Mouse (Mus musculus) forebrain, embryonic 10.5 days (tissue): ENCODE results near the gene Trim58. TPM values are rescaled to one million over a fixed set of nuclear protein-coding genes. Genes with fewer than 3 reads are reported as not detected.

Experiments
- DNase-seq: peaks from one replicate; pipeline ENCODE4 v3.0.0-alpha.2; 2017; ENCODE audit warnings: low spot score; ENCODE audit errors: extremely low spot score
- H3K27ac ChIP-seq: fragments of 300-500 bp; sonication (generic); 2 replicates; pipeline ENCODE4 v1.5.1; 2016; ENCODE audit warnings: mild to moderate bottlenecking
- H3K27me3 ChIP-seq: fragments of 300-500 bp; sonication (generic); 2 replicates; pipeline ENCODE4 v1.6.1; 2016; ENCODE audit warnings: mild to moderate bottlenecking; ENCODE audit not compliant: poor library complexity, severe bottlenecking
- H3K36me3 ChIP-seq: fragments of 300-500 bp; sonication (generic); replicated peaks from 2 replicates; pipeline ENCODE4 v1.6.1; 2016; ENCODE audit warnings: mild to moderate bottlenecking, moderate library complexity
- H3K4me1 ChIP-seq: fragments of 300-500 bp; sonication (generic); 2 replicates; pipeline ENCODE4 v1.6.1; 2016
- H3K4me3 ChIP-seq: fragments of 300-500 bp; sonication (generic); 2 replicates; pipeline ENCODE4 v1.5.1; 2016; ENCODE audit warnings: mild to moderate bottlenecking, moderate library complexity
- H3K9me3 ChIP-seq: fragments of 300-500 bp; sonication (generic); 2 replicates; pipeline ENCODE4 v1.6.1; 2016; ENCODE audit warnings: mild to moderate bottlenecking, moderate library complexity
- WGBS: fragments of 180-500 bp; shearing (Covaris S2); methylation state at CpG from one replicate; pipeline ENCODE4 v1.1.7; 2016; 5-methylcytosine and 5-hydroxymethylcytosine counted together
- polyA plus RNA-seq: library from polyadenylated mRNA; unstranded; fragments of >200 nt; fragmentation: Nextera tagmentation; extraction: Ambion mirVana; gene quantifications from 2 replicates; pipeline ENCODE4 v1.2.1, GENCODE M21; 2016

Gene Trim58
- polyA plus RNA-seq, 1 experiment from 2014 or later: 0.35 TPM

DNA sequence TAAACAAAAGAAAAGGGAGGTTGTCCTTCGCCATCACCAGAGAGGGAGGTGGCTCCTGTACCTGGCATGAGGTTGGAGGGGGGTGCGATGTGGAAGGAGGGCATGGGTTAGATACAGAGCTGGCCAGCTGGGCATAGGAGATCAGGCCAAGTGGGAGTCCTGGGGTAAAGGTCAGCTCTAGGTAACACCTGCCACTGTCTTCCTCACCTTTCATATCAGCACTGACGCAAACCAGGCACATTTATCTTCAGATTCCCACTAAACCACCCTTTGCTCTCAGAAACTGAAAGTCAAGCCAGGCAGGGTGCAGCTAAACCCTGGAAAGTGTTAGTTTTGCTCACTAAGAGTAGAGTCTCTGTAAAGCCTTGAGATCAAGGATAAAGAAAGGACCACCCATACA, 21.9 kb upstream of the Trim58 start:
- no peak overlapping the region for H3K4me3 ChIP-seq

GRCm38 (mm10) chr11:58618793-58619192, 21.5 kb upstream of the Trim58 start:
- Histone ChIP-seq H3K27ac (no peak overlapping the region), H3K27me3 (no peaks in the 10 kb centered on the region), H3K4me3 (no peak overlapping the region), H3K4me1 (0 out of 2 replicates have a peak, but pooled peaks cover 6% of the 10 kb centered on the region), H3K36me3 (no peaks in the 10 kb centered on the region), H3K9me3 (no peaks in the 10 kb centered on the region)
- DNase-seq: no peak
- 83% methylated on average over 6 of the region's 6 CpGs for WGBS

More for the DNA sequence above, 21.9 kb upstream of the Trim58 start:
- no peaks in the 10 kb centered on the region for H3K36me3 ChIP-seq
- H3K4me1 ChIP-seq: 0 out of 2 replicates have a peak, but pooled peaks cover 6% of the 10 kb centered on the region
- no peak overlapping the region for H3K27ac ChIP-seq
- DNase-seq: no peak
- no peaks in the 10 kb centered on the region for H3K9me3 ChIP-seq
- WGBS: 82% methylated on average over 3 of the region's 3 CpGs
- no peaks in the 10 kb centered on the region for H3K27me3 ChIP-seq

GRCm38 (mm10) chr11:58626146-58626545, 14.1 kb upstream of the Trim58 start:
- H3K9me3 ChIP-seq: no peaks in the 10 kb centered on the region
- H3K4me1 ChIP-seq: 0 out of 2 replicates have a peak, but pooled peaks cover 2% of the 10 kb centered on the region
- no peaks in the 10 kb centered on the region for H3K27me3 ChIP-seq
- H3K4me3 ChIP-seq: no peak overlapping the region
- H3K36me3 ChIP-seq: no peaks in the 10 kb centered on the region
- no peak for DNase-seq
- no peak overlapping the region for H3K27ac ChIP-seq
- WGBS: 67% methylated on average over 4 of the region's 4 CpGs

- no peak for DNase-seq
- Histone ChIP-seq H3K9me3 (no peaks in the 10 kb centered on the region), H3K27ac (no peak within 1 kb of the TSS), H3K4me3 (no peak within 1 kb of the TSS), H3K4me1 (no peaks in the 10 kb centered on the region), H3K27me3 (no peaks in the 10 kb centered on the region), H3K36me3 (no peaks in the 10 kb centered on the region)
- 76% methylated on average over 5 of the region's 5 CpGs for WGBS
Observed at GRCm38 (mm10) chr11:58630401-58630800, 9.9 kb upstream of the Trim58 start, which contains the start of gene Olfr323. Olfr323 (minus strand) TSS chr11:58630501.

DNA sequence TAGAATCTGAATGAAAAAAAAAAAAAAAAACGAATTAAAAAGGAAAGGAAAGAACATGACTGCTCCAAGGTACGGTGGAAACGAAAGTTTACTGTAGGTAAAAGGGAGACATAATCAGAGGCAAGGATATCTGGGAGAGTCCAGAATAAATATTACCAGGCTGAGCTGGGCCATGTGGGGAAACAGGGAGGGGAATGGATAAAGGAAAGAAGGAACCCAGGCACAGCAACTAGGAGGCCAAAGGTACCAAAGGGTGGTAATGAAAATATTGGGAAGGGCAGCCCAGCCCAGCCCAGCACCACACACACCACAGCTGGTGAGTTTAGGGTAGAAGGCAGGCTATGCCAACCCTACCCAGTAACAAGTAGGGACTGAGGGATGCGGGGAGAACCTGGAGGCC, 5.4 kb upstream of the Trim58 start:
- 74% methylated on average over 4 of the region's 4 CpGs for WGBS

GRCm38 (mm10) chr11:58636376-58636977, 3.8 kb upstream of the Trim58 start:
- WGBS: 25% methylated on average over 3 of the region's 4 CpGs
- no peaks in the 10 kb centered on the region for H3K9me3 ChIP-seq
- H3K4me3 ChIP-seq: no peak overlapping the region
- peaks cover 33% of the 10 kb centered on the region for H3K27me3 ChIP-seq
- peak; percentile 48 for DNase-seq
- no peak overlapping the region for H3K27ac ChIP-seq
- H3K36me3 ChIP-seq: no peaks in the 10 kb centered on the region
- H3K4me1 ChIP-seq: peaks cover 14% of the 10 kb centered on the region

More for the DNA sequence above, 5.4 kb upstream of the Trim58 start:
- no peaks in the 10 kb centered on the region for H3K36me3 ChIP-seq
- peaks cover 3% of the 10 kb centered on the region; the same call in 1 of the 2 replicates for H3K4me1 ChIP-seq
- no peak overlapping the region for H3K27ac ChIP-seq
- no peak for DNase-seq
- H3K9me3 ChIP-seq: no peaks in the 10 kb centered on the region
- H3K4me3 ChIP-seq: no peak overlapping the region
- H3K27me3 ChIP-seq: peaks cover 17% of the 10 kb centered on the region

DNA sequence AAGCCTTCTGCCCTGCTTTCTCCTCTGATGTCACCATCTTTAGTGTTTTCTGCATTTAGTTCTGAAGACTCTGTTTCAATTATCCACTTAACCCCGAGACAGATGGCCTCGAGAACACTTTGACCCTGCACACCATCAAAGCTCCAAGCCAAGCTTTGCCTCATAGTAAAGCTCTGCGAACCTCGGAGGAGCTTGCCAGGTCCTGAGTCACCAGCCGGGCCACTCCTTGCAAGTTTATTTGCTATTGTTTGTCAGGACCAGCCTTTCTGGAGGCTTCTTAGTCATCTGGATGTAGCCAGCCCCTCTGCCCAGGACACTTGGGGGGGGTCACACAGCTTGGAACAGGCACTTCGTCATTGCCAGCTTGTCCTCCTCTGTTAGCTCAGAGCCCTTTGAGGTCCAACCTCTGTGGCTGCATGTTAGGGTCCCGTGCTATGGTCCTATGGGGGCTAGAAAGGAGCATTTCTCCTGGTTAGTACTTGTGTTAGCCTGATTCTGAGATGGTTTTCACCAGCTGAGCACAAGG, 2.0 kb upstream of the Trim58 start:
- H3K4me1 ChIP-seq: peaks cover 14% of the 10 kb centered on the region
- DNase-seq: no peak
- no peak overlapping the region for H3K4me3 ChIP-seq
- H3K36me3 ChIP-seq: no peaks in the 10 kb centered on the region
- no peak overlapping the region for H3K27ac ChIP-seq
- WGBS: 61% methylated on average over 7 of the region's 7 CpGs
- peaks cover 41% of the 10 kb centered on the region for H3K27me3 ChIP-seq
- H3K9me3 ChIP-seq: no peaks in the 10 kb centered on the region

DNA sequence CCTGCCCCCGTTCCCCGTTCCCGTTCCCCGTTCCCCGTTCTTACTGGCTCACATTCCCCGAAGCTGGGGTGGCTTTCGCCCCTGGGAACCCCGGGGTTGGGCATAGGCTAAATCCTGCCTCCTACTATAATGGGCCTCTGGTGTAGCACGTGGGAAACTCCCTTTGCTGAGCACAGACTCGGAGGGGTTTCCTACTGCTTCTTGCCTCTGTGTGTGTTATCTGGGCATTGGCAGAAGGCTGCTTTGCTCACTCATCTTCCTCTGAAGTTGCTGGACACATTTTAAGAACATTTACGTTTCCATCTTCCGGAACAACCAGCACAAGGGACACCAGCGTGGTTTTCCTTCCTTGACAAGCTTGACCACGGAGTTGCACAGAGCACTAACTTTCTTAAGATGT, 792 bp downstream of the Trim58 start:
- Histone ChIP-seq H3K27me3 (peaks cover 41% of the 10 kb centered on the region), H3K27ac (peak overlapping the region; percentile 79), H3K36me3 (no peaks in the 10 kb centered on the region), H3K9me3 (no peaks in the 10 kb centered on the region), H3K4me3 (peak overlapping the region; percentile 59), H3K4me1 (peaks cover 14% of the 10 kb centered on the region)
- 28% methylated on average over 14 of the region's 14 CpGs for WGBS
- no peak for DNase-seq

DNA sequence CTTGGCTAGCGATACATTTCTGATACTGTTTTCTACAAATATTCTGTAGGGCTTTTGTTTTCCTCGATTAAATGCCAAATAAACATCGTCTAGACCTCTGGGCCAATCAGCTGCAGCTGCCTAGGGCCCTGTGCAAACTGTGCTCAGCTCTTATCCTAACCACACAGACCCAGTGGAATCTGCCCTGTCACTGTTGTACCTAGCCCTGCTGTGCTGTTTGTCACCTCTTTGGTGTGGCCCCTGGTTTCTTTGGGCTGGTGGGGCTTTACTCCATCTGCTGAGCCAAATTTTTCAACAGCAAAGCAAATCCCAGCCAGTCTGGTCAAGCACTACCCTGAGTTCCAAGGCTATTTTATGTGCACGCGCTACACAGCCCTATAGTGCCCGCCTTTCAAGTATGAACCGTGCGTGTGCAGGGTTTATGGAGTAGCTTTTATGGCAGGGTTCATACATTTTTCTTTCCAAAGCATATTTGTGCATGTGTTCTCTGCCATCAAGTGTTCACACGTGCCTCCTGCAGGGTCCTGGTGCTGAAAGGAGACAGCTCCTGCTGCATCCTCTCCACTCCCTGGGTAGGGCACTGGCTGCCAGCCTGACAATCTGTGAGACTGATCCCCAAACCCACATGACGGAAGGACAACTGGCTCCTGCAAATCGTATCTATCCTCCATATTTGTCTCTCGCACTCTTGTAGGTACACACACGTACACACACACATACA, 1.5 kb downstream of the Trim58 start:
- Histone ChIP-seq H3K27me3 (peaks cover 41% of the 10 kb centered on the region), H3K4me3 (no peak overlapping the region), H3K9me3 (no peaks in the 10 kb centered on the region), H3K36me3 (no peaks in the 10 kb centered on the region), H3K4me1 (peaks cover 14% of the 10 kb centered on the region), H3K27ac (no peak overlapping the region)
- WGBS: 87% methylated on average over 13 of the region's 13 CpGs
- DNase-seq: no peak

DNA sequence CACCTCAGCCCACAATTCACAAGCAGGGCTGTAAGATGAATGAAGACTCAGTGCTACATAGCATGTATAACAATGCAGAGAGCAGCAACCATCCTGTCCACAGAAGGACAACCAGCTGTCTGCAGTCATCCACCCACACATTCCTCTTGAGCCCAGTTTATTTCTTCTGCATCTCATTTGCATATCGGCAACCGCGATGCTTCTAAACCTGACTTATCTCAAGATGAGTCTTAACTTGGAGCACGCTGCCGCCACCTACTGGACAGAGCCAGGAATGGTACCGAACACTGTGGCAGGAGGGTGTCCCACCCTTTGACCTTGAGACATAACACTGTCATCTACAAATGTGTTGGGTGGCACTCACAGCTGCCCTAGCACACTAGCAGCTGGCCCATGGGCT, 3.1 kb downstream of the Trim58 start:
- Histone ChIP-seq H3K9me3 (no peaks in the 10 kb centered on the region), H3K4me3 (no peak overlapping the region), H3K4me1 (peaks cover 12% of the 10 kb centered on the region), H3K27me3 (peaks cover 37% of the 10 kb centered on the region), H3K36me3 (no peaks in the 10 kb centered on the region), H3K27ac (no peak overlapping the region)
- 44% methylated on average over 6 of the region's 6 CpGs for WGBS
- peak; percentile 39 for DNase-seq

GRCm38 (mm10) chr11:58655151-58655550, 14.9 kb downstream of the Trim58 start:
- Histone ChIP-seq H3K36me3 (no peaks in the 10 kb centered on the region), H3K27me3 (no peaks in the 10 kb centered on the region), H3K4me3 (no peak overlapping the region), H3K9me3 (no peaks in the 10 kb centered on the region), H3K4me1 (peaks cover 6% of the 10 kb centered on the region; the same call in 1 of the 2 replicates), H3K27ac (no peak overlapping the region)
- DNase-seq: no peak
- WGBS: 91% methylated on average over 3 of the region's 3 CpGs

DNA sequence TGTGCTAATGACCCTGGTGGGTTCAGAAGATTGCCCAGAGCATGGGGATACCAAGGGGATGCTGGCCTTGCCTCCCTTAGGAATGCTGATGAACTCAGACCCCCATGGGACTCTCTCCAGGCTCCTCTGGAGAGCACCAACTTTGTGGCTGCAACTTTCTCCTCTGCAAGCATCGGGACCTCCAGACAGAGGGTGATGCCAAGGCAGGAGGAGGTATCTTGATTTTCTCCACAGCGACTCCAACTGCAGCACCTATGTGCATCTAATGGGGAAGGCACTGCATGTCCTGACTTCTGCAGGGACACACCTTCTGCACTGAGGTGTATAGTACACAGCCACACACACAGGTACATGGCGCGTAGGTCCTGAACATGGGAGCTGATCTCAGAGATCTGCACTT, 18.3 kb downstream of the Trim58 start, which contains the start of gene Olfr322:
Gene Olfr322 (plus strand): TSS at position 187 of the 400 bp plus-strand sequence.
- Histone ChIP-seq H3K27me3 (no peaks in the 10 kb centered on the region), H3K4me1 (peaks cover 6% of the 10 kb centered on the region; the same call in 1 of the 2 replicates), H3K9me3 (no peaks in the 10 kb centered on the region), H3K36me3 (no peaks in the 10 kb centered on the region), H3K27ac (no peak within 1 kb of the TSS), H3K4me3 (no peak within 1 kb of the TSS)
- WGBS: 88% methylated on average over 4 of the region's 4 CpGs
- DNase-seq: no peak

GRCm38 (mm10) chr11:58669252-58669651, 29.0 kb downstream of the Trim58 start:
- Histone ChIP-seq H3K36me3 (no peaks in the 10 kb centered on the region), H3K27me3 (no peaks in the 10 kb centered on the region), H3K4me1 (no peaks in the 10 kb centered on the region), H3K27ac (no peak overlapping the region), H3K4me3 (no peak overlapping the region), H3K9me3 (no peaks in the 10 kb centered on the region)
- DNase-seq: no peak
